Mouse (Mus musculus) c-Kit-positive CD71-negative TER-119-negative erythroid progenitor cells, embryonic 14.5 days (primary cell): ENCODE measurements around the gene Xylt1.

Experiments
- DNase-seq: peaks from one replicate; pipeline ENCODE4 v3.0.0-alpha.2; 2013; ENCODE audit warnings: low read depth

The Xylt1 gene

DNA sequence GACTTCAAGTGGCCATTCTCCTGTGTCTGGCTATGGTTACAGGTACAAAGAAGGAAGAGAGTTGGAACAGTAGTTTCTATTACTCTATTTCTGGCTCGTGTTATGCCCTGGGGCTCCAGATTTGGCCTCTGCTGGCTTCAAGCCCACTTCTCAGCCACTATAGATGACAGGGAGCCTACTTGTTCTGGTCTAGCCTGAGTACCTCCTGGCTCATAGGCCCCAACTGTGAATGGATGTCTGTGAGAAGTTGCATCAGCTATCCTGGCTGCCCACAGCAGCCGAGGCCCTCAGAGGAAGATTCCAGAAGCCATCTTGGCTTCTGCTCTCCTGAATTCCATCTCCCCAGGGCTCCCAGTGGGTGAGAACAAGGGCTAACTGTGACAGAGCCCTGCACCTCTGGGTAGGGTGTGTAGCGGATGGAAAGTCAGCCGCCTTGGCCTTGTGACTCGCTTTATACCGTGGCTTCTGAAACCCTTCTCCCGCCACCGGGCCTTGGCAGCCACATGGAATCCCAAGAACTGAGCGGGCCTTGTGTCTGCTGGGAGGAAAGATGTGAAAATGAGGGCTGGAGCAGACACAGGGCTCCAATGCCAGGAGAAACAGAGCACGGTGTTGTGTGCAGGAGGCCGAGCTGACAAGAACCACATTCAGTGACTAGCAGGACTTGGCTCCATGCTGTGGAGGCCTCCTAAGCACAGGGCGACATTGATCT, 55.1 kb downstream of the Xylt1 start:
- no peak for DNase-seq

DNA sequence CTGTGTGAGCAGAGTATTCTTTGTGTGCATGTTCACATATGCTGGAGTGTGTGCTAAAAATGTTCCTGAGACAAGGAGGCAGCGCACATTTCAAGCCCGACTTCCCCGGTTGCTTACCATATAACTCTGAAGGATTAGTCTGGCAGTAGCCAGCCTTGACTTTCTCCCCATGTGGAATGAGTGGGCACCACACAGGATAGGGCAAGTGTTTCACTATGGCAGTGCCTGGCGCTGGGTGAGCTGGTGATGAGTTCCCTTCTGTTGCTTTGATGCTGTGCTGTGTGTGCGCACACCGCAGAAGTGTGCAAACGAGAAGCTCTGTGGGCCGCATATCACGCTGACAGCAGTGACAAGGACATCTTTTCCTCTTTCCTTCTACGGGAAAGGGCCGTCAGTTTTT, 56.1 kb downstream of the Xylt1 start:
- no peak for DNase-seq

DNA sequence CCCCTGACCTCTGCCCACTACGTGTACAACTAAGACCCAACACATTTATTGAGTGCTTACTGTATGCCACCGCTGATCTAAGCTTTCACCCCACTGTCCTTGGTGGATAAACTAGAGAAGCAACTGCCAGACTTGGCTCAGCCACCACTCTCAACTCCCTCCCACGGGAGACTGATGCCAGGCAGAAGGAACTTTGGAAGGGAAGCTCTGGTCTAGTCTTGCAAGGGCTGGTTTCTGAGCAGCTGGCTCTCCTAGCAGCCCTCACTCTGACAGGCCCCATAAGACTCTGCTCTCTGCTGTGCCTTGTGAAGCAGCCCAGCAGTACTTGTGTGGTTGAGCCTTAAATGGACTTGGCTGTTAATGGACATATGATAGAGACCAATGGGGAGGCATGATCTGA, 60.2 kb downstream of the Xylt1 start:
- DNase-seq = no peak

DNA sequence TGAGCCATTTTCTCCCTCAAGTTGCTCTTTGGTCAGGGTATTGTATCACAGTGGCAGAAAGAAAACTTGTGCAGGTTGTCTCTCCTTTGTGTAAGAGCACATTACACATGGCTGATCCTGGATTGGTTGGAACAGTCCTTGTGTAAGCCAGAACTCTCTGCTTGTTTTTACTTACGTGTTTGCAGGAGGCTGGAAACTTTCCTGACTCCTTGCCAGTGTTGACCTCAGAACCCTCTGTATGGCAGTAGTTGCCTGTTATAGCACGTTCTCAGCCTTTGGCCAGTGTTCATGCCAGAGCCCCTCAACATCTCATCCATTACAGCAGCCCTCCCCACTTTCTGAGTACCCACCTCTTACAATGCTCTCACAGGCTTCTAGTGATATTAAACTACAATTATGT, 61.9 kb downstream of the Xylt1 start:
- DNase-seq = no peak

DNA sequence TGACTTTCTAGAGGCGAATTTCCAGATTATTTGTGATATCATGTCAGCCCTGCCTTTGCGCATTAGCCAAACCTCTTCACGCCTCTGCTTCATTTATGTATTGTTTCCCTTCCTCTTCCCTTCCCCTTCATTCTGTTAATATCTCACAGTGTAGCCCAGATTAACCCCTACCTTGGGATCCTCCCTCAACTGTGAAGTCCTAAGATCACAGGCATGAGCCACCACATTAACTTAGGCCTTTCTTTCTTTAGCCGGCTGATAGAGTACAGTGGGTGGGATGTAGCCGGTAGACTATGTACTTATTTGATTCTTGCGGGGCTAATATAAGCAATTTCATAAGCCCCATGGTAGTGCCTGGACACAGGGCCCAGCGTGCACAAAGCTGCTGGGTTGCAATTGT, 62.4 kb downstream of the Xylt1 start:
- no peak for DNase-seq

DNA sequence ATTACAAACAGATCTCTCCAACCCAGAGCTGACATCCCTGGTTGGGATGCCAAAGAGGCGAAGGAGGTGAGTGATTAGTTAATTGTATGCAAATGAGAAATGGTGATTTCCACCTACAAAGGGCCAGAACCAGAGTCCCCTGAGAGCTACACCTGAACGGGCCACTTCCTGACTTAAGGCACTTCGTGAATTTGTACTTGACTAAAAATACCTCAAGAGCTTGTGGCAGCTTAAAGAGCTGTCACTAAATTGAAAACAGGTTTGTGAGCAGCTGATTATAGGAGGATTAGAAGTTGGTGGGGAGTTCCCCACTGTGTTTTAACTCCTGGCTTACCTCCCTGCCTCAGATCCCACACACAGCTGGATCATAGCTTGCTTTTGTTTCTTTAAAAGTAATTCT, 64.7 kb downstream of the Xylt1 start:
- no peak for DNase-seq

DNA sequence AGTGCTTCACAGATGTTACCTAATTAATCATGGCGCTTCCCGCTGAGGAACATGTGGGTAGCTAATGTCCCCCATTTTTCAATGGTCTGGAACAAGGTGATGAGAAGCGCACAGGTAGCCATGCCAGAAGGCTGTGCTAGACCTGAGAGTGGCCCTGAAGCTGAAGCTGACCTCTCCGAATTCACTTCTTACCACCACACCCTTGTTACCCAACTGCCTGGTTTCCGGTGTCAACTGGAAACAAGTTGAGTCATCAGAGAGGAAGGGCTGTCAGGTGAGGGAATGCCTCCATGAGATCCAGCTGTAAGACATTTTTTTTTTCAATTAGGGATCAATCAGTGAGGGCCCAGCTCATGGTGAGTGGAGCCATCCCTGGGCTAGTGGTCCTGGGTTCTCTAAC, 68.8 kb downstream of the Xylt1 start:
- no peak for DNase-seq

DNA sequence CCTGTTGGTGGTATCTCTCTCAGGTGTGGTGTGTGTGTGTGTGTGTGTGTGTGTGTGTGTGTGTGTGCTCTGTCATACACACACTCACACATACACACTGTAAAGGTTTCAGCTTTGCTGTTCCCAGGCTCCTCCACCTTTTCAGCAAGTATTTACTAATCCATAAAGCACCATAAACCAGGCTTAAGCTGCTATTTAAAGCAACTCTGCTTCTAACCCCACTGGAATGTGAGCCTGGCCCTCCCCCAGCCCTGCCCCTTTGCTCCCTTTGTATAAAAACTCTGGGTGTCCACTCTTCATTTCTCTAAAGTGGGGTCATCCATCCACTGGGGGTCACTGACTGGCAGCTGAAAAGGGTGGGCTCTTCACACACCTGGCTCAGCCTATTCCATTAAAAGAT, 70.4 kb downstream of the Xylt1 start:
- DNase-seq = no peak

DNA sequence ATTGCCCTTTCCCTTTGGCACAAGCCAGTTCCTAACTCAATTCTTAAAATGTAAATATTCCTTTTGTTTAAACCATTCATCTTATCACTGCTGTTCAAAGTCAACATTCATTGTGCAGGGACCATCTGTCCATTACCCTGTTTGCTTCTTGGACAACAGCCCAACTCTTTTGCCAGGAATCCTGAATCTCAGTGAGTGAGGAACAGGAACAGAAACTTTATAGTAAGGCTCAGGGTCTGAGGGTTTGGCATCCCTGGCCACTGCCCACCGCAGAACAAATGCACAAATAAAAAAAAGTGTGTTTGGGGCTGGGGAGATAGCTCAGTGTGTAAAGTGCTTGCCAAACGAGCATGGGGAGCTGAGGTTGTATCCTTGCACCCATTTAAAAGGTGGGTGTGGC, 71.5 kb downstream of the Xylt1 start:
- DNase-seq = no peak

DNA sequence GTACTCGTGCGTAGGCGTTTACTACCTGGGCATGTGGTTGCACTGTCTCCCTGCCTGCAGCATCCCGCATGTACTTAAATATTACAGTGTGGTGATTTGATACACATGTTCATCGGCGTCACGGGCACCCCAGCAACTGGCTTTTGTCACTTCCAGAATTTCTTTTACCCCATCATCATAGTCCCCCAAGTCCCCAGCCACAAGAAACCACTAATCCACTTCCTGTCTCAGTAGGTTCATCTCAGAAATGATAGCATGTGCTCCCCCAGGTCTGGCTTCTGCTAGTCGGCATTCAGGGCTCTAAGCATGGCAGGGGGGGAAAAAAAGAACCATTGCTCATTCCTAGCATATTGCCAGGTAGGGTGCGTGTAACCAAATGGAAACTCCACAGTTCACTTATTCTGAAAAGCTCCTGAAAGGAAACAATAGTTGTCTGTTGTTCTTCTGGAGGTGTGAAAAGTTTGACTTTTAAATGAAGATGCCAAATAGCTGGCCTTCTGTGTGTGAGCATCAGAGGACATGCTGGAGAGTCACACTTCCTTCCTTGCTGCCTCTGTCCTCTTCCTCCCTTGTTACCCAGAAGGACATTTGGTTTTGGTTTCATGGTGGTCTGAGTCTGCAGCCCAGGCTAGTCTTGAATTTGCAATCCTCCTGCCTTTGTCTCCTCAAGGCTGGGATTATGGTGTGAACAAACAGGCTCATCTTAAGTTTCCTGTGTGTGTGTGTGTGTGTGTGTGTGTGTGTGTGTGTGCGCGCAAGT, 74.2 kb downstream of the Xylt1 start:
- no peak for DNase-seq

DNA sequence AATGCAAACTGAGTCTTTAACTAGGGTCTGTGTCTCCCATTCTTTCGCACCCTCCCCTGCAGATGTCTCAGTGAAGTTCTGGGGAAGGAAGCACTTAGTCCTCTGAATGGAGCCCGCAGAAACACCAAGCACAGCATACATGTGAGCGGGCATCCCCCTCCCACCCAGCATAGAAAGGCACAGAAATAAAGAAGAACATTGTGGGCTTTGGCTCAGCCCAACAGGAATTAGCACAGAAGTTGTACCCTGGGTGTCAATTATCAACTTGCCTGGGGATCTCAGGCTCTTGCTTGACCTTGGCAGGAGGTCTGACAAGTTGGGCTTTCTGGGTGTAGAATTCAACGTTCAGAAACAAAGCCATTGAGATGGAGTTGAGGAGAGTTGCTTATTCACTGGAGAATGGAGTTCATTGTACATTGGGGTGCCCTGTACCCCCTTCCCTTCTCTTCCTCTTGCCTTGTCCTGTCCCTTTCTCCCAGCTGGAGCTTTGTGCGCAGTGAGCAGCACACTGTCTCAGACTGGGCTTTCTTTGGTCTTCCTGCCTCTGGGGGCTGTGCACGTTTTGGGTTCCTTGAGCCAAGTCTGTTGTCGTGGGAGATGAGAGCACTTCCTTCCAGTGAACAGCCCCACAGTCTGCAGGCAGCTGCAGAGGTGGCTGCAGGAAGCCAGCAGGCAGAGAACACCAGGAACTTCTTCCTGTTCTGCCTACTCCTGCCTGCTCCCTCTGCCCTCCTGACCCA, 81.6 kb downstream of the Xylt1 start:
- DNase-seq = no peak

DNA sequence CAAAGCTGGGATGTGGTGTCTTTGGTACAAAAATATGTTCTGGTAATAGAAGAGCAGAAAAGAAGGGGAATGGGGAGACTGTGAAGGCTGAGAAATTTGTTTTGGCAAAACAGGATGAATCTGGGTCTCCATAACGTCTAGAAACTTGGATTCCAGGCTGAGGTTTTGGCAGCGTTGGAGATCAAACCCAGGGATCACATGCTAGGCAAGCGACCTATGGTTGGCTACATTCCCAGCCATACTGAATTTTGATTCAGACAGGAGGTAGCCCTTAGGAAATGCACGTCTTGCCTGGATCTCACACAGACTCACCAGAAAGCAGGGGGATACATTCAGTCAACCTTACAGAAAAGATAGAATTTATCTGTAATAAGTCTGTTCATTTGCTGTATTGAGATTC, 84.2 kb downstream of the Xylt1 start:
- DNase-seq = no peak

DNA sequence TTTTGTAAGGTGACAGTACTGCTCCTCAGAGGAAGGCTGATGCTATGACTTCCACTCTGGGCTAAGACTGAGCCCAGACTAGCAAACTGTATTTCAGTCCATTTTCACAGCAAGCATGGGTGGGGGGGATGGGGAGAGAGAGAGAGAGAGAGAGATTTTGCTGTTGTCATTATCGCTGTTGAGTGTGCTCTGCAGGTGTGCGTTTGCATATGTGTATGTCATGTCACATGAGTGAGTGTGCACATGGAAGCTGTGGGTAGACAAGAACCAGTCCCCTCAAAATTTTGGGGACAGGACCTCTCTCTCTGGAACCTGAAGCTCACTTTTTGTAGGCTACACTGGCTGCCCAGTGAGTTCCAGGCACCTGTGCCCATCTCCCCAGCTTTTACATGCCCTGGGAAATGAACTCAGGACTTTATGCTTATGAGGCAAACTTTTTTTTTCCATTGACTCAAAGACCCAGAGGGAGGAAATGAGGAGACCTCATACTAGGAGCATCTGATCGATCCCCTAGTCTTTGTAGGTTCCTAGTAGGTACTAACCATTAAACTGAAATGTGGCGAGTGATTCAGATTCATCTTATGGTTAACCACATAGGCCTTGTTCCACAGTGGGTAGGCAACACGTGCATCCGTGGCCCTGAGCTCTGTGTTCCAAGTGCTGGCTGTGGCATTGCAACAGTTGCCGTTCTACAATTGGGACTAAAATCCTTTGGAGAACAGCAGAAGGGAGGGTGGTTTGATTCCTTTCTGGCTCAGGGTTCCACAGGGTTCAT, 85.4 kb downstream of the Xylt1 start:
- DNase-seq = no peak

DNA sequence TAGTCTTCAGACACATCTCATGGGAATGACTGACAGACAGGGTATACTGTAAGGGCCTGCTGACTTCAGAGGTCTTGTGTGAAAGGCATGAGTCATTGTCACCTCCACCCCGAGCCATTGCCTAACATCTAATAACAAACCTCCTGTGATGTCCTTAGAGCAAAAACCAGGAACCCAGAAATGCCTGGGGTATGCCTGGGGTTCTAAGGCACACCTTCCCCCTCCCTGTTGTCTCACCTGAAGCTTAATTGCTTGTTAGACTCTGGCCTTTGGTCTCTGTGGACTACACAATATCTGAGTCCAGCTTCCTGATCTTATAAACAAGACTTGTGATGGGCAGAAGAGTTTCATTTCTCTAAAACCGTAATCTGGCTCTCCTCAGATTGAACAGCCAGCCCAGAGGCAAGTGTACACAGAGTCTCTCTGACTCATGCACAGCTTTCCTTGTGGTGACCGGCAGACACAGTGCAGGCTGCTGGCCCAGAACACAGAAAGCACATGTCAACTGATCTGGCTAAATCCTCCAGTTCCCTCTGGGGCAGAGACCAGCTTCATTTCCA, 89.5 kb downstream of the Xylt1 start:
- no peak for DNase-seq

DNA sequence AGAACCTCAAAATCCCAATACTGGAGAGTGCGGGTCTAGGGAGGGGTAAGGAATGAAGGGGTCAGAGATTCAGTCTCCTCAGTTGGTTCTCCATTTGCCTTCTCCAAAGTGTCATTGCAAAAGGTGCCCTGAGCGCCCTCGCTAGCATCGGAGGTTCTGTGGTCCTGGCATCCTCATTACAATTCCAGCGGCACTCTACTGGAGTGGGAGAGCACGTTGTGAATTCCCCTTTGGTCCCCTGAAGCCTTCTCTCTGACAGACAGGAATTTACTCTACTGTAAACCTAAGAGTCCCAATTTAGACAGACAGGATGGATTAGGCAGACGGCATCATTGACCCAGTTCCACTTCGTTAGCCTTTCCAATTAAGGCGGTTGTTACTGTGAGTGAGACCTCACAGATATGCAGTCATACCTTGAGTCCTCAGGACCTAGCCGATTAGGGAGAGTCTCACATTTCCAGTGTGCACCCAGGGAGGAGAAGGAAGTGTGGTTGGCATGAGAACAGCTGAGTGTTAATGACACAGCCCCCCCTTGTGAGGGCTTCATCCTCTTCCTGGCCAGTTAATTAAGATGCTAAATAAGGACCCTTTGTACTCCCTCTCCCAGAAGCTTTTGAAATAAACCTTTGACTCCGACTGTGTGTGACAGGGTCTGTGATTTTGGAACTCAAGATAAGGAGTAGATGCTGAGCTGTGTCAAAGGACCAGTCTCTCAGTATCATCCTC, 91.4 kb downstream of the Xylt1 start:
- no peak for DNase-seq

DNA sequence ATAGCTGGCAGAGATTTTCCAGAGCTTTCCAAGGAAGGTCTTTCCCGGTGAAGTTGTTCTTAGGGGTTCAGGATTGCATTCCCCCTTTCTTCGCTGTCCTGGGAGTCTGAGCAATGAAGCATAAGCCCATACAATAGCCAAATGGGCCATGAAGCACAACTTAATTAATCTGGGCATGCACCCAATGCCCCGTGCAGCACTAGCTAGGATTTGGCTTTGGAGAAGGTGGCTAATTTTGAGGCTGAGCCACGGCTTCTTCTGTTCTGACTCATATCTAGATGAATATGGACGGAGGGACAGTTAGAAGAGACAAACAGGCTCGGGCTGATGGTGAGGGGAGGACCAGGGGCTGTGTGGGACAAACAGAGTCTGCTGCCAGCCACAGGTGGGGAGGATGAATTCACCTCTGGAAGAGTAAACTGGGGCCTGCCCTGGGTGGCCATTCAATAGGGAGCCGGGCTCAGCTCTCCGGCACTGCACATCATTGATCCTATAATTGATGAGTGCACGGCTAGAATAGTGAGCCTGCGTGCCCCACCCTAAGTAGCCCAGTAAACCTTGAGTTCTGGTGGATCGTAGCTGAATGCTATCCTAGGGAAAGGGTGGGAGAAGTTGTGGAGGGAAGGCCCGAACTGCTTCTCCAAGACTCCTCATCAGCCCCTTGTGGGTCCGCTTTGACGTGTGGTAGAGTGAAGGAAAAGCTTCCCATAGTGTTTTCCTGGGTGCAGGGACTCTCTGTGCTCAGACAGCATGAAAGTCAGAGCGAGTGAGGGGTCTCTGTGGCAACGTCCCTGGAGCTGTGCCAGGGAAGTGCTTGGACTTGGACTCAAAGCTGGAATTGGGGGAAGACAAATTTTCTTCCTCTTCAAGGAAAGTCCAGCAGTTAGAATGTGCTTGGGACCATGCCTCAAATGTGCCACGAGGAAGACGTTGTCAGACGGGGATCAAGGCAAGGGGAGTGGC, 92.3 kb downstream of the Xylt1 start:
- DNase-seq = no peak

DNA sequence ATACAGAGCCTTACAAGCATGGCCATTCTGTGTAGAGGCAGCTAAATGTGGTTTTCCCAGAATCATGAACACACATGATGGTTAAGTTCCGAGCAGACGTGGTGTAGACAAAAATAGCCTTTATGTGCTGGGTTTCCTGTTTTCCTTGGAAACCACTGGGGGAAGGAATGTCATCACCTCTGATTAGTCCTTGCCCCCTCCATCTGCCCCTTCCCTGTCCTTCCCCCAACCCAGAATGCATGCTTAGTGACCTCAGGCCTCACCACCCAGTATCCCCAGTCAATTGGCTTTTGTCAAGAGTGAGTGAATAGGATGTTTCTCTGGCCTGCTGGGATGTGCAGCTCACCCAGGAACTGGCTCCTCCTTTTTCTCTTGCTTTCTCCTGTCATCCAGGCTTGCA, 93.5 kb downstream of the Xylt1 start:
- no peak for DNase-seq

DNA sequence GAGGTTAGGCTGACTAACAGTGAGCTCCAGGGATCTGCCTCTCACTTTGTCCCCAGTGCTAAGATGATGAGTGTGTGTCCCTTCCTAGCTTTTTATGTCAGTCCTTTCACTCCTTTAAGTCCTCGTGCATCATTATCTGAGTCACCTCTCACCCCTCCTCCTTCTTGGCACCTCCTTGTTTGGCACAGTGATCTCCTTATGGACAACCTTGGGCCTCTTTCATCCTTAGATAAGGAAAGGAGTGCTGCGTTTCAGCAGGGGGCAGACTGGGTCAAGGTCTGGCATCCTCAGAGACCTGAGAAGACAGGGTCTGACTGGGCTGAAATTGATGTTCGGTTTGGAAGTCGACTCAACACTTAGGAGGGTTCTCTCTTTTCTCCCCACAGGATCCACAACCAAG, 94.3 kb downstream of the Xylt1 start:
- DNase-seq = no peak

DNA sequence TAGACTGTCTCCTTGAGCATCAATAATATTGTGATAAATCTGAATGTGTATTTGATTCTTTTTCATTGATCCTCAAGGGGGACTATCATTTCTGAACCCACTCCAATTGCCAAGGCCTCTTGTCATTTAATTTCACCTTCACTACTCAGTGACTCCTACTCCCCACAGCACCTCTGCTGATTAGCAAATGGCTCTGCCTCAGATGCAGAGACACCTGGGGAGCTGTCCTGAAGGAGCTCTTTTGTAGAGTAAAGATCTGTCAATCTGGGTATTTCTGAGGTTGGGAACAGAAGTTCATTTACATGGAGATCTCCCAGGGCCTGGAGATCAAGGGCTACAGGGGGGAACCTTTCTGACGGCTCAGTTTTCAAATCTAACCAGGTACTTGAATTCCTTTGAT, 98.2 kb downstream of the Xylt1 start:
- no peak for DNase-seq

DNA sequence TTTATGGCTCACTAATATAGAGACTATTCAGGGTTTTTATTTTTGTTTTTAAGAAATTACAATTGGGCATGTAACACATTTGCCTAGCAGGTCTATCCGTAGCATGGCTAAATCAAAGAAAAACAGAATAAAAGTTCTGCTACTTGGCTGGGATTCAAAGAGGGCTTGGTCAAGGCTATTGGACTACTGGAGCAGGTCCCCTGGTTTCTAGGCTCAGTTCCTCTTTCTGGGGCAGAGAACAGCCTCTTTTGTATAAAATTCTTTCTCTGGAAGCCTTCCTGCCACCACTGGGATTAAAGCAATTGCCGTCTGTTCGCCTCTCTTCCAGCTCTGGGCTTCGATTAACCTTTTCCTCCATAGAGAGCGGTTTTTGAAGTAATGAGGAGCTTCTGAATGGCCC, 100.1 kb downstream of the Xylt1 start:
- no peak for DNase-seq
